Mouse (Mus musculus) gastrocnemius, postnatal 14 days (tissue): ENCODE measurements around the gene Casq1. TPM values are rescaled to one million over a fixed set of nuclear protein-coding genes. Genes with fewer than 3 reads are reported as not detected.

Experiments
- DNase-seq: peaks from one replicate; pipeline ENCODE4 v3.0.0; 2021; ENCODE audit warnings: mixed read lengths
- intact Hi-C: fragments of 180-260 bp; cut with DNase I; formaldehyde crosslinking; loops from one replicate; pipeline ENCODE4 v1.15.1; 2025; ENCODE audit warnings: low total_unique reads
- total RNA-seq, 2 experiments: library from RNA; stranded (reverse); gene quantifications; 2 replicates each; pipeline ENCODE4 v1.2.3; 2021

The Casq1 gene
- total RNA-seq, 2 experiments from 2014 or later = 6,638 to 7,021 TPM

- intact Hi-C loops = loop anchor here (5.0 kb wide), 1 partner anchor 34 kb away; no protein-coding TSS in a partner anchor
- DNase-seq = peak; percentile 22
Measured at GRCm38 (mm10) chr1:172213771-172214170, 5.9 kb downstream of the Casq1 start.

GRCm38 (mm10) chr1:172212776-172213175 lies 6.9 kb downstream of the Casq1 start:
- intact Hi-C loops = loop anchor here (5.0 kb wide), 1 partner anchor 35 kb away; no protein-coding TSS in a partner anchor

GRCm38 (mm10) chr1:172207111-172207584 lies 12.5 kb downstream of the Casq1 start:
- intact Hi-C loops = no loop called here
- peak; percentile 22 for DNase-seq

More at GRCm38 (mm10) chr1:172212776-172213175, 6.9 kb downstream of the Casq1 start:
- no peak for DNase-seq

DNA sequence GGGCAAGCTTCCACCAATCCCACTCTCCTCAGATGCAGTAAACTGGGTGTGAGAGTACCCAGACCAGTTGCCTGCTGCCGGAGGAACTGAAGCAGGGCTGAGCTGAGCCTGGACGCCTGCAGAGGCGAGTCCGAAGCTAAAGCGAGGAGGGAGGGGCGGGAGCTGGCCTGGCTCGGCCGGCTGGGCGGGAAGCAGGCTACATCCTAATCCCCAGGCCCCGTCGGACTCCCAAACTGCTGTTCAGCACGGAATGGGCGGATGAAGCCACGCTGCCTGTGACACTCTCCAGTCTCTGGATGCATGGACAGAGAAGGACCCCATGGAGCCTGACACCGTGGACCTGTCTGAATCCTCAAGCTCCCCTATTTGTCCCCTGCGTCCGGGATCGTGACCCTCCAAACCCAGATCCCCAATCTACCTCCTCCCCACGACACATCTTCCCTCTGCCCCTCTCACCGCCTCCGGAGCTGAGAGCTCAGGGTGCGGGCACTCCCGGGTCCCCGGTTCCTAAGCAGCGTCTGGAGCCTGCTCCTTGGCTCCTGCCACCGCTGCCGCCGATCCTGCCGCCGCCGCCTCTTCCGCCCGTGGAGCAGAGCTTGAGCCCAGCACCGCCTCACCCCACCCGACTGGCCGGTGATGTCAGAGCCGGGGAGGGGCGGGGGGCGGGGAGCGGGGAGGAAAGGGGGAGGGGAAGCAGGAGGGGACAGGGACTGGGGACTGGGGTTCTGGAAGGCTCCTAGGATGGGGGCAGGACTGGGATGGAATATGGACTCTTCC lies 13.3 kb downstream of the Casq1 start, which contains the start of gene Pea15a:
TSS of gene Pea15a (minus strand) at position 664 of the 777 bp plus-strand sequence.
- intact Hi-C loops = no loop called here
- DNase-seq = peak; percentile 88

DNA sequence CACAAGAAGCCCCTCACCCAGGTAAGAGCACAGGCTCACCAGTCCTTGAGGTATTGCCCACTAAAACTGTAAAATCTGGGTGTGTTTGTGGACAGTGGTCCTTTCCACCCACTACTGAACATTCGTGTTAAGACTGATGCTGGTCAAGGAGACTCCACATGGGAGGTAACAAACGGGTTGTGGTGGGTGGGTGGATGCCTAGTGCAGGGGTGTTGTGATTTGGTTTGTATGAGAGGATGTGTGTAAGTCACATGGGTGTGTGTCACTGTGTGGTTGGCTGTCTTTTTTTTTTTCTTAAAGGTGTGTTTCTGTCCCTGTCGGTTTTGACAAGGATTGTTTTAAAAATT lies 14.0 kb downstream of the Casq1 start:
- no peak for DNase-seq
- intact Hi-C loops = no loop called here

- DNase-seq = no peak
- intact Hi-C loops = no loop called here
Measured at GRCm38 (mm10) chr1:172204814-172205740, 14.6 kb downstream of the Casq1 start.

GRCm38 (mm10) chr1:172204033-172204813 lies 15.4 kb downstream of the Casq1 start:
- intact Hi-C loops = no loop called here
- DNase-seq = peak; percentile 15

- DNase-seq = peak; percentile 29
- intact Hi-C loops = no loop called here
Measured at GRCm38 (mm10) chr1:172203566-172203965, 16.1 kb downstream of the Casq1 start.

- intact Hi-C loops = no loop called here
- DNase-seq = no peak
Measured at GRCm38 (mm10) chr1:172202894-172203522, 16.7 kb downstream of the Casq1 start.

DNA sequence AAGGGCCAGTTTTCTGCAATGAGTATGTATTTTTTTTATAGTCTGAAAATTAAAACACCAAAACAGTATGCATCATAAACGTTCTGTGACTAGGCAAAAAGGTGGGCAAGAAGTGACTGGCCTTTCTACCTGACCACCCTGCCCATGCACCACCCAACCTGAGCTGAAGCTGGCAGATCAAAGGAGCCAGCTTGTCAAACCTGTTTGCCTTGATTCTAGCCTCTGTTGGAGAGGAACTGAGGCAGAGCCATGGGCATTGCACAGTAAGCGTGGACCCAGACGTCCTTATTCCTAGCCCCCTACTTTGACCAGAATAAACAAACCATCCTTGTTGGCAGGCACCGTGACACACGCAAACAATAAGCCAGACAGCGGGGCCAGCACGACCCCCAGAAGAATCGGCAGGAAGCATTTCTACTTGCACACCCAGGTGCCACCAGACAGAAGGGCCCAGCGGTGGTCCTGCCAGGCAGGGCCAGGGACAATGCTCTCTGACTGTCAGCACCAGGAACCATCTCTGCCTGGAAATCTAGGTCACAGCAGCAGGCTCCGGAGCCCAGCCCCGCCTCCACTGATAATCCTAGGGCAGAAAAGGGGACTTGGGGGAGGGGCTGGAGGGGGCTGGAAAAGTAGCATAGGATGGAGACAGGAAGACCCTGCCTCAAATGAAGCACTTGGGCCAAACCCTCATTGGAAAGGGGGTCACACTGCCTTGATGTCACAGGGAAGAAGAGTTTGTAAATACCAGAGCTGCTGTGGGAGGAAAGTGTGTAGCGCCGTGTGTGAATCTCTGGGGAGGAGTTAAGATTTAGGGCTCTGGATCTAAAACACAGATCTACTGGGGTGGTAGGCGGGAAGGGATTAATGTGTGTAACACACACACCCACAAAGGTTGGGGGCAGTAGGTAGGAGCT lies 17.4 kb downstream of the Casq1 start:
- peak; percentile 13 for DNase-seq

DNA sequence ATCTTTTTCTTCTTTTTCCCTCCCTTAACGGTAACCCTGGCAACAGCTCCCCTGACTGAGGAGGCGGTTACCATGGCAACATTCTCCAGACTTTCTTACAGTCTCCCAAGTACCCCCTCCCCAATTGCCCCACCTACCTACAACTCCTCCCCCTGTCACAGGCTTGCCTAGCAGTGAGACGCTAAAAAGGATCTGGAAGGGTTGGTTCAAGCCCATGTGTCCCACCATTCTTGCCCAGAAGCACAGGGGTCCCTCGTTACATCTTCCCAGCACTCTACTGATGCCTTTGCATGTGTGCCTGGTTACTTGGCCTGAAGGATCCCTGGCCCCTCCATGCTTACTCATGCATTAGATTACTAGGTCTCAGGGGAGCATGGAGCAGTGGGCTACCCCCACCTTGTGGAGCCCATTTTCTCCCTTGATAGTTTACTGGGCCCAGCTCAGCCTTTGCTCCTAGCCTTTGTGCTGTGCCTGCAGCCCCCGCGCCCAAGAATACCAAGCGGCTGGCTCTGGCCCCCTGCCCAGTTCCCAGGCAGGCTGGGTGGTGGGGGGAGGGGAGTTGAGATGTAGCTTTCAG lies 18.7 kb downstream of the Casq1 start:
- peak; percentile 31 for DNase-seq
- intact Hi-C loops = no loop called here

More for the DNA sequence above, 17.4 kb downstream of the Casq1 start:
- intact Hi-C loops = no loop called here

- DNase-seq = no peak
- intact Hi-C loops = no loop called here
Measured at GRCm38 (mm10) chr1:172200161-172200560, 19.5 kb downstream of the Casq1 start.

DNA sequence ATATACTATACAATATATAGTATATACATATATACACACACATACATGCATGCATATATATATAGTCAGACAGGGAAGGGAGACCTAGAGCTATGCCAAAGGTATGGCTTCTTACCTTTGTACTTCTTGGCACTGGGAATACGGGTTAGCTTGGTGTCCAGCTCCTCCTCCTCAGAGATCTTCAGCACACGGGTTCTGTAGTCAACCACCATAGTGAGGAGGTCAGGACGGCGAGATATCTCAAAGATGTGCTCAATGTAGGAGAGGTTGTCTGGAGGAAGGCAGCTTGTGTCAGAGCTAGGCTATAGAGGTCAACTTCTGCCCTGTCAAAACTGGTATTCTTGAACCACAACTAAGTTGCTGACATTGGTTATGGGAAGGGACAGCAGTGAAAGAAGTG lies 20.7 kb downstream of the Casq1 start:
- no peak for DNase-seq
- intact Hi-C loops = no loop called here

GRCm38 (mm10) chr1:172198316-172198715 lies 21.4 kb downstream of the Casq1 start:
- no peak for DNase-seq
- intact Hi-C loops = no loop called here

GRCm38 (mm10) chr1:172197851-172198250 lies 21.8 kb downstream of the Casq1 start:
- intact Hi-C loops = no loop called here
- no peak for DNase-seq

DNA sequence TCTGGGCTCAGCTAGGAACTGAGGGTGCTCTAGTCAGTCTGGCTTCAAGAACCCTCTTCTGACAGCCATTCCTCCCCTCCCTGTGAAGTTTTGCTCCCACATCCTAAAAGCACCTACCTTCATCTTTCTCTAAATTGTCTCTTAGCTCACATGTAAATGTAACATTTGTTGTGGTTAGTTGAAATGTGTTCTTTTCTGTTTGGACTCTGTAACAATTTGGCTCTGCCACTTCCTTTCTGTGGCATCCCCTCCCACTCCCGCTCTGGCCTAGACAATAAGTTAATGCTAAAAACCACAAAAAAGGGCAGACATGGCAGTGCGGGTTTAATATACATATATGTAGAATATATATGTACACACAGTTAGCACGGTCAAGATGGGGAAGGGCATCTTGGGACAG lies 22.5 kb downstream of the Casq1 start:
- intact Hi-C loops = no loop called here
- DNase-seq = no peak

DNA sequence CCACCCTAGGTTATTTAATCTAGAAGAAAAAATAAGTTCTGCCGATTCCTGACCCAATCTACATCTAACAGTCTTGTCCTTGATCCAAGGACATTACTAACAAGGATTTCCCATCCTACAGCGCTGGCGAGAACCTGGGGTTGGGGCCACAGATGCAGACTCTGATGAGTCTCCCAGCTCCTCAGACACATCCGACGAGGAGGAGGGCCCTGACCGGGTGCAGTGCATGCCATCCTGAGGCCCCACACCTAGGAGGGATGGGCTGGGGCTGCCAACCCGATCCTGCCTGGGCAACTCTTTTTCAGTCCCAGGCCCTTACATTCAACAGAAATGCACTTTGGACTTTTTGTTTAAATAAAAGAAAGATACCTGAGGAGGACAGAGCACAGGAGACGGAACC lies 25.2 kb downstream of the Casq1 start:
- intact Hi-C loops = no loop called here
- DNase-seq = no peak

DNA sequence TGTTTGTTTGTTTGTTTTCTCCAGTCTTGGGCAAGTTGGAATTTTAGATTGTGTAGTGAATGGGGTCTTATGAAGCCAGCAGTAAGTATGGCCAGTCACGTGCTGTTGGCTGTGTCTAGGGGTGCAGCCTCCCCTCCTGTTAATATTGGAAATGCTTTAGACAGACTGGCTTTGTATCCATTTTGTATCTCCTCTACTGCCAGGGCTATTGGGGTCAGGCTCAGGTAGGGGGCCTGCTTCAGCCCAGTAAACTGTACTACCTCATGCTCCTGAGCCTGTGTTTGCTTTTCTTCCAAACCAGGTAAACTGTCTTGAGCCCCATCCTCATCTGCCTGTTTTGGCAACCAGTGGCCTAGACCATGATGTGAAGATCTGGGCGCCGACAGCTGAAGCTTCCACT lies 27.5 kb downstream of the Casq1 start:
- no peak for DNase-seq
- intact Hi-C loops = no loop called here
